Mouse (Mus musculus) G1E (cell line): ENCODE data around the gene Lsm6.

Experiments used
- CTCF ChIP-seq: IDR thresholded peaks from 2 replicates; pipeline ENCODE4 v1.5.1; 2012; ENCODE audit warnings: low read depth, low read length, inconsistent platforms, mixed read lengths
- POLR2AphosphoS5 ChIP-seq: IDR thresholded peaks from 2 replicates; pipeline ENCODE4 v1.6.1; 2012; ENCODE audit warnings: low read depth, low read length, inconsistent platforms; ENCODE audit not compliant: insufficient replicate concordance

GRCm38 (mm10) chr8:78765556-78765955, 55.4 kb downstream of the Lsm6 start:
- TF ChIP-seq CTCF (no peak), POLR2AphosphoS5 (no peak)
